Comparison of ENCODE assay signal across 12 mouse cellular contexts in genomic region chr4:149996440-149996839, GRCm38 (mm10). TPM values are rescaled to one million over a fixed set of nuclear protein-coding genes. Genes with fewer than 3 reads are reported as not detected.
A peak's percentile ranks its signal among the peaks of the same experiment; 100 is the strongest.
DNase-seq lines count a peak whose midpoint lies in the region; ATAC-seq and TF ChIP-seq lines count a peak whose summit lies in the region.
"Had no signal": no experiment of that assay in that cellular context is flagged by ENCODE, and none has a peak within 500 bp of the region (broad histone marks: within the 10 kb centered on the region; RNA-seq: fewer than 3 reads in every experiment).

No protein-coding gene starts in this region.

- peak; percentile 42 for DNase-seq in cerebellum, adult 9-10 months
- DNase-seq in cerebellum, postnatal 14 days, result no peak
- peak; percentile 23 for DNase-seq in kidney, adult 11 months
- DNase-seq in kidney, postnatal 10 days, result no peak
- peak; percentile 82 for DNase-seq in Patski (ENCODE audit: low read depth, low spot score)
- DNase-seq in fibroblast of lung, adult 2 months (ENCODE audit: low read depth), result peak; percentile 87
- DNase-seq in embryo, embryonic 10.5 days (ENCODE audit: low spot score), result no peak
- DNase-seq in ovary, adult 18-20 months (ENCODE audit: low spot score), result no peak
- DNase-seq: retina, postnatal 1 day had no signal

- CTCF ChIA-PET in Patski (lab: Charles Lee), result no interaction called here

- no peak for TF ChIP-seq CTCF in Patski (IDR thresholded peaks at IDR 0.05)

- in situ Hi-C loops in Patski (cut with MboI; ENCODE audit: low pct_unique_long_range_greater_than_20kb), result no loop called here

- POLR2A ChIA-PET in Patski (lab: Charles Lee), result interaction anchor here (1.5 kb wide), 1 partner anchor 12 kb away, joined by 4 read pairs; the partner anchor contains the start of gene H6pd

- ATAC-seq in Patski, result peak; percentile 51
- ATAC-seq: activated CD4-positive, CD25-positive, alpha-beta regulatory T cell, adult 4 months had no signal

- H3K27me3 ChIP-seq in Patski, result no peaks in the 10 kb centered on the region
- H3K27me3 ChIP-seq: embryonic facial prominence, embryonic 12.5 days; neural tube, embryonic 13.5 days had no signal

RNA-seq across cellular contexts. Expression of gene H6pd, which starts 12.4 kb away (rescaled TPM):
- 39.5 TPM for polyA plus RNA-seq in Patski (2021)

RNA-seq across cellular contexts. Expression of gene Spsb1, which starts 41.6 kb away (rescaled TPM):
- polyA plus RNA-seq in Patski (2021), result 23.3 TPM

Comparison
In these comparisons a context has a peak if more than half of its experiments do, and no peak if none do; other contexts are left out.
1. DNase-seq: peak in cerebellum, adult 9-10 months (single experiment), kidney, adult 11 months (single experiment), Patski (single experiment) and fibroblast of lung, adult 2 months (single experiment); none in cerebellum, postnatal 14 days (0 of 2), kidney, postnatal 10 days (single experiment), embryo, embryonic 10.5 days (single experiment) and ovary, adult 18-20 months (single experiment).